Mouse (Mus musculus): Measurements from ENCODE around the gene Paqr4. TPM values are rescaled to one million over a fixed set of nuclear protein-coding genes. Genes with fewer than 3 reads are reported as not detected.
A peak's percentile ranks its signal among the peaks of the same experiment; 100 is the strongest.
"Not testable (repeated sequence)": the region's sequence is repeated elsewhere in the genome, so short reads cannot be mapped to it uniquely, and the experiment has no call there.

The Paqr4 gene
- total RNA-seq (2015; ENCODE audit: low replicate concordance) (1.4 and 10.1 TPM in 2 replicates), total RNA-seq (2017; ENCODE audit: low replicate concordance) (7.5 and 11.2 TPM in 2 replicates)

DNA sequence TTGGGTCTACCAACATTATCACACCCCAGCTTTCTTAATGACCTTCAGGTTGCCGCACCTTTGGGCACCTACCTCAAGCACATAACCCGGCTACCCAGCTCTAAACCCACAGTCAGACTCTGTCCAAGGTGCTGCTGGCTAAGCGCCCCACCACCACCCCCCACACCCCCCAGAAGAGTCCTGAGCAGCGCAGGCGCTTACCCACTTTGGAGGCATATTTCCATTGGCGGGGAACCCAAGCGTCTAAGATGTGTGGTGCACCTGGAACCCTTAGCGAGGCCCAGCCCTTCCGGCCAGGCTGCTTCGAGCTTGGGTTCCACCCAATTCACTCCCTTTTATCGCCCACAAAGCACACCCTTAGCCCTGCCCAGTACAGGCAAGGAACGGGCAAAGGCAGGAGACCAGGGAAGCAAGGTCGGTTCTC, at the start of gene Paqr4:
Gene Paqr4 (minus strand): TSS at position 270 of the 424 bp plus-strand sequence.
- ATAC-seq (replicated peaks; ENCODE audit: low FRiP score, poor library complexity, severe bottlenecking): peak; percentile 73

DNA sequence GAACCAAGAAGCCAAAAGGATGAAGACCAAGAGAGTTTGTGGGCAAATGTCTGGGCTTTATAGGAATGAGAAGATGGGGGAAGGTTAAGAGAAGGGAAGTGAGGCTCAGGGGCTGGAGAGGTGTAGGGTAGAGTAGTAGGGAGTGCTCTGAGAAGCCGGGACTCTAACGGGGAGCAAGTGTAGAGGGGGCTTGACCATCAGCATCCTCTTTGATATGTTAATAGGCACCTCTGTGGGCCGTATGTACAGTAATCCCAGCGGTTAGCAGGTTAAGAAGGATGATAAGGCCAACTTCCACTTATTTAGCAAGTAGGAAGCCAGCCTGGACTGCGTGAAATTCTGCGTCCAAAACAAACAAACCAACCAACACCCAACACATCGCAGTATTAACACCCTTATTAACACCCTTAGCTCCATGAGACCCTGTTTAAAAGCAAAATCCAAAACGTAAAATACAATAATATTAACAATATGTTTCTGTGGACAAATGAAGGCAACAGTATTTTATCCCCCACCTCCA, 49.1 kb upstream of the Paqr4 start:
- peak; percentile 37 for ATAC-seq (replicated peaks; ENCODE audit: low FRiP score, poor library complexity, severe bottlenecking)

DNA sequence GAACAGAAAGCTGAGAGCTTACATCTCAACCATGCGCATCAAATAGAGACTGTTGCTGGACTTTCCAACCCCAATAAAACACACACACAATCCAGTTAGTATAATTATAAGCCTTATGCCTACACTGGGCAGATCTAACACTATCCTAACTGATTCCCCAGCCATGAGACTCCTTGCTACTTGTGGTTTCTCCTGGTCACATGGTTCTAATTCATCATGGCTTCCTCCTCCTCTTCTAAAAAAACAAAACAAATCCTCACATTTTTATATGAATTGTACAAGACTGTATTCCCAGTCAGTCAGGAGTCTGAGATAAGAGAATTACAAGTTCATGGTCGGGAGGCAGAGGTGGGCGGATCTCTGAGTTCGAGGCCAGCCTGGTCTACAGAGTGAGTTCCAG, 48.3 kb upstream of the Paqr4 start:
- ATAC-seq (replicated peaks; ENCODE audit: low FRiP score, poor library complexity, severe bottlenecking): no peak

DNA sequence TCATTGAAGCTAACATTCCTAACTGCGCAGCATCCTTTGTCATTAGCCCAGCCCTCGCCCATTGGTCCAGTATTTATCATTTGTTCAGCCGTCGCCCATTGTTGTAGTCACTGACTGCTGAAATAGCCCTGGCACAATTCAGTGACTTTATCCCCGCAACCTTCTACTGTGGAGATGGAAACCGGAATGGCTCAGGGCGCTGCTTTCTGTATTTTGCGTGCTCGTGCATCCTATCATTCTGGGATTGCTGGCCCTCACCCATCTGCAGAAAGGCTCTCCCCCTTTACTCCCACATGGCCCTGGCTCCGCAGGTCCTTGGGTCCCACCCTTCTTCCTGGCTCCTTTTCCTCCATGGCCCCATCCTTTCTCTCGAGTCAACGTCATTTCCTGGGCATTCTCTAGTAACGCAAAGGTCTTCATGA, 45.9 kb upstream of the Paqr4 start:
- no peak for ATAC-seq (replicated peaks; ENCODE audit: low FRiP score, poor library complexity, severe bottlenecking)

DNA sequence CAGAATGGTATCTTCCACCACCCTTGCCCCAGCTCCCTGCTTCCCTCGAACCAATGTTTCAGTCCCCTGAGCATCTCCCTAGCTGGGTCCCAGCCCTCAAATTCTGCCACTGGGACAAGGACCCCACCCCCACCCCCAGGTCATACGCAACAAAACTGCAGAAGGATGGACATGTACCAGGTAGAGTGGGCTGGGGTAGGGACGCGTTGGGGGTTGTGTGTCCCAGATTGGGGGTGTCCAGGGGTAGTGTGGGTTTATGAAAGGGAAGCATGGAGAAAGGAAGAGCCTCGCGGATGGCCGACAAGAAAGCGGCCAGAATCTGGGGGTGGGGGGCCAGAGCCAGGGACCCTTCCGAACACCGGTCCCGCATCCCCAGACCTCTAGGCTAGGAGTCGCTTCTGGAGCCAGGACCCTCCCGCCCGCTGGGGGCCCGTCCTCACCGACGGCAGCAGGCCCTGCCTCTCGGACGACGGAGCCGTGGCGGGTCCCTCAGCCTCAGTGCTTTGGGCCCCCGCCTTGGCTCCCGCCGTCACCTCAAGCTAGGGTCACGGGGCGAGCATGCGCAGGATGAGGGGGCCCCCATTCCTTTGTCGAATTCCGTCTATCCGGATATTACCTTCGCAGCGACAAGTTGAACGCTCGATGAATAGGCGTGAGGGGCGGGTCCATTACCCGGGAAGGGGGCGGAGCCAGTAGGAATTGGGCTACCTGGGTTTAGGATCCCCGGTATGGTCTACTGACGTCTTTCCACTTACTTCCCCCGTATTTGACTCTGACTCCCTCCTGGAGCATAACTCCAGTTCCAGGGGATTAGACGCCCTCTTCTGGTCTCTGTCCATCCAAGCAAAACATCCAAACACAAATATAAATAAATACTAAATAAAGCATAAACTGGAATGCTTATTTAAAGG, 45.1 kb upstream of the Paqr4 start, which contains the start of gene Flywch2:
Gene Flywch2 (minus strand): TSS at position 521 of the 911 bp plus-strand sequence.
- ATAC-seq (replicated peaks; ENCODE audit: low FRiP score, poor library complexity, severe bottlenecking): peak; percentile 72

DNA sequence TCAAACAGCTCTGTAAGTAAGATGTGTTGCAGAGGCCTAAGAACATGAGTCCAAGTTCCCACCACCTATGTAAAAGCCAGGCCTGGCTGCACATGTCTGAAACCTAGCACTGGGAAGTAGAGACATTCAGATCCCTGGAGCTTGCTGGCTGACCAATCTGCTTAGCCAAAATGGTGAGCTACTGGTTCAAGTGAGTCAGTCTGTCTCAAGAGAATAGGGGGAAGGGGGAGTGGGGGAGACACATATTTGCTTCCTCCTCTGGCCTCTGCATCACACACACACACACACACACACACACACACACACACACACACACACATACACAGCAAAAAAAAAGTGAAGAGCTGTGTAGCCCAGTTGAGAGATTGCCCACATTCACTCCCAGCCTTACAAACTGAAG, 42.7 kb upstream of the Paqr4 start:
- no peak for ATAC-seq (replicated peaks; ENCODE audit: low FRiP score, poor library complexity, severe bottlenecking)

DNA sequence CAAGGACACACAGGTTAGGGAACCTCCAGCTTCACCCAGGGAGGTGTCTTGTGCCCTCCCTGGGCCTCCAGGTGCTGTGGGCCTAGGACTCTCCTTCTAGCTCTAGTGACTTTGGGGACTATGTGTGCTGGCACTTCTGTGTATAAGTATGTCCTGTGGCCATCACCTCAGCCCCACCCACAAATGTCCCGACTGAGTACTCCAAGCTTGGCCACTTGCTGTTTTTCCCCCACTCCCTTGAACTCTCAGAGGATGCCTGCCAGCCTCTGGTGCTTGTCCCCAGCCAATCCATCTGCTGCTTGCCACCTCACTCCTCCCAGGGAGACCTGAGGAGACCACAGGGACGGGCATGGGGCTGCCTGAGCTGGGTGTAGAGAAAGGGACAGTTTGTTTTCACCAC, 37.8 kb upstream of the Paqr4 start:
- no peak for ATAC-seq (replicated peaks; ENCODE audit: low FRiP score, poor library complexity, severe bottlenecking)

DNA sequence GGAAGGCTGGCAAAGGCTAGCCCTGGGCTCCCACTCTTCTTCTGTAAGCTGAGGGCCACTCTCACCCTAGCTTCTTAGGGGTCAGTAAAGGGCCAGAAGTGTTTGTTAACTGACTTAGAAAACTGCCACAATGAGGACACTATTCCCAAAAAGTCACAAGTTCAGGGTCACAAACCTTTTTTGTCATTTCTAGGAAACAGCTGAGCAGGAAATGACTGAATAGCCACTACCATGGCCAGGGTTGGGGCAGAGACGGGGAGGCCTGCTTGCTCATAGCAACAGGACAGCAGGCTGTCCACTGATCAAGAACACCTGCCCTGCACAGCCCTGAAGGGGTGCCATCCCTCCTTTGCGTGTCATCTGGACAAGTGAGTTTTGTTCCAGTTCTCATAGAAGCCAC, 36.5 kb upstream of the Paqr4 start:
- no peak for ATAC-seq (replicated peaks; ENCODE audit: low FRiP score, poor library complexity, severe bottlenecking)

DNA sequence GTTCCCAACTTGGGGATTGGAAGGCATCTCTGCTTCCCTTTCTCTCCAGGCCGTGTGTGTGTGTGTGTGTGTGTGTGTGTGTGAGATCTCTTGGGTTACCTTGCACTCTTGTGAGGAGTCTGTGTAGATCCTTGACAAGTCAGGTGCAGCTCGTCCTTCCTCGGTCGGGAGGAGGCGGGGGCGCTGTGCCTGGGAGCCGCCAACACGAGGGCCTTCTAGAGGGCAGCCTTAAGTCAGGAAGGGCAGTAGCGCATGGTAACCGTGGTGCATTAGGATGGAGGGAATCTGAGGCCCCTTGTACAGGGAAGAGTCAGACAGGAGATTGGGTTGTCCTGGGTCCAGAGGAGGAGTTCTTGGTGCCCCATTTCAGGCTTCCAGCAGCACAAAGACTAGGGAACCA, 35.5 kb upstream of the Paqr4 start:
- no peak for ATAC-seq (replicated peaks; ENCODE audit: low FRiP score, poor library complexity, severe bottlenecking)

DNA sequence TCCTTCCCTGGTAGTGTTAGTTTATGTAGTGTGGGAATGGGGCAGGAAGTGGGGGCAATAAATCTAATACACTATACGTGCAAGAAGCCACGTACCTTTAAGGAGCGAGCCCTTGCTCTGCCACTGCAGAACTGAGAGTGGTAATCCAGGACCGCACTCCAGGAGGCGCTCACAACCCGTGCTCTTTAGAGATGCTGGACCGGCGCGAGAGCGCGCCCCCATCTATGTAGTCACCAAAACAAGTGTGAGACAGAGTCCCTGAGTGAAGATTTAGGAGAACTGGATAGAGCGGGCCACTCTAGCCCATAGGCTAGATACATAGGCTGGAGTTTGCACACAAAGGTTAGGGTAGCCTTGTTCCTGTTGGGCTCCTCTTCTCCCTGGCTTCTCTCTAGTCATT, 33.4 kb upstream of the Paqr4 start:
- ATAC-seq (replicated peaks; ENCODE audit: low FRiP score, poor library complexity, severe bottlenecking): 0 out of 2 replicates have a peak, but pooled peaks have one; percentile 37

DNA sequence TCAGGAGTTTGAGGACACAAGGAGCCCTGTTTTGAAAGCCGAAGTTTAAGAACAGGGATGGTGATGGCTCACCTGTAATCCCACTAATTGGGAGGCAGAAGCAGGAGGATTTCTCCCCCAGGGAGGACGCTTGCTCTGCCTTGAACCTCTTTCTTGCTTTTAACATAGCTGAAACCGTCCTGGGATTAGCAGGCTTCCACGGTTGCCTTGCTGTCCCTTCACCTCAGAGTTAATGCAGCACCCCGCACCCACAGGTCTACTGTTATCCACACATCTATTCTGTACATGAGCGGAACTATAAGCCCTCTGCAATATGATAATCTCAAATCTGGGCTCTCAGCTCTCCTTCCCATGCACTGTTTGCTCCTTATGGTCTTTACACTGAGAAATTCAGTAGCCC, 33.0 kb upstream of the Paqr4 start:
- no peak for ATAC-seq (replicated peaks; ENCODE audit: low FRiP score, poor library complexity, severe bottlenecking)

DNA sequence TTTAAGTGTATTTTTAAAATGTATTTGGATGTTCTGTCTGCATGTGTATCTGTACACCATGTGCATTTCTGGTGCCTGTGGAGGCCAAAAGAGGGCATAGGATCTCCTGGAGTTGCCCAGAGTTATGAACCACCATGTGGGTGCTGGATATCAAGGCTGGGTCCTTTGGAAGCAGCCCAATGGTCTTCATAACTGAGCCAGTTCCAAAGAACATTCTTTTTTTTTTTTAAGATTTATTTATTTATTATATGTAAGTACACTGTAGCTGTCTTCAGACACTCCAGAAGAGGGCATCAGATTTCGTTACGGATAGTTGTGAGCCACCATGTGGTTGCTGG, 31.5 kb upstream of the Paqr4 start:
- ATAC-seq (replicated peaks; ENCODE audit: low FRiP score, poor library complexity, severe bottlenecking): not testable (repeated sequence)

DNA sequence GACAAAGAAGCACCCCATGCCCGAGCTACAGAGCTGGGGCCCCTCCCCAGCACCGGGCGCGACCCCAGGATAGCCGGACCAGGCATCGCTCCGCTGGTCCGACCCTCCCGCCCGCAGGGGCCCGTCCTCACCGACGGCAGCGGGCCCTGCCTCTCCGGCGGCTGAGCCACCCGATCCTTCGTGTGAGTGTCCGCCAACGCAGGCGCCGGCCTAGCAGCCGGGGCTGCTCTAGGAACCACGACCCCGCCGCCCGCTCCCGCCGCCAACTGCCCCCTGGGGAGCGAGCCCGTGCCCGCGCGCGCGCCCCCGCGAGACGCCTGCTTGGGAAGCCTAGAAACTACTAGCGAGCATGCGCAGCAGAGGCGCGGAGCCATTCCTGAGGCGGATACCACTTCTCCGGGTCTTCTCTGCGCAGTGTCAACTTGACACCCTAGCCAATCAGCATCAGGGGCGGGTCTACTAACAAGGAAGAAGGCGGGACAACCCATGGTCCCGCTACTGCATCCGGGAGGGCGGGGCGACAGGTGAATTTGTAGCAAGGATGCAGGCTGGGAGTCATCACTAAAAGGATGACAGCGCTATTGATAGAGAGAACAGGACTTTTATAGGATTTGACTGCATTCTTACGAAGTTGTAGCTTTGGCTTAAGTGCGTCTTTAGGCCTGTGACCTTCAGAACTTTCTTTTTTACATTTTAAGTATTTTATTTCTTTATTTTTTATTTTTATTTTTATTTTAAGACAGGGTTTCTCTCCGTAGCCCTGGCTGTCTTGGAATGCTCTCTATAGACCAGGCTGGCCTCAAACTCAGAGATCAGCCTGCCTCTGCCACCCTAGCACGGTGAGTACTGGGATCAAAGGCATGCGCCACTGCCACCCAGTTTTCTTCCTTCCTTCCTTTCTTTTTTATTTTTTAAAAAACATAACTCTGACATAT, 30.9 kb upstream of the Paqr4 start, which contains the start of gene Flywch1:
Gene Flywch1 (minus strand): TSS at position 319 of the 935 bp plus-strand sequence.
- ATAC-seq (replicated peaks; ENCODE audit: low FRiP score, poor library complexity, severe bottlenecking): peak; percentile 99

DNA sequence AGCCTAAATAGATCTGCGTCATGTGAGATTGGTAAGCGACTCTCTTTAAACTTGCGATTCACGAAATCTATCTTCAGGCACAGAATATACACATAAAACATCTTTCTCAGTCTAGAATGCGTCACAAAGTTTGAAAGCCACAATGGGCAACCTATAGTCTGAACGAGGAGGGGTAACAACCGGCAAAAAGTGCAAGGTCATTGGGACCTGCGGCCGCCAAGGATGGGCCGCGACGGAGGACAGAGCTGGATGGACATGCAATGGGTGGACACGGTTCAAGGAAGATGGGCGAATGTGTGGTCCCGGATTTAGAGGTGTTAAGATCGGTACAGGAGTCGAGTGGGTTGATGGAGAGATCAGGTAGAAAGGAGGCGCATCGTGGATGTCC, 30.2 kb upstream of the Paqr4 start:
- peak; percentile 54 for ATAC-seq (replicated peaks; ENCODE audit: low FRiP score, poor library complexity, severe bottlenecking)

DNA sequence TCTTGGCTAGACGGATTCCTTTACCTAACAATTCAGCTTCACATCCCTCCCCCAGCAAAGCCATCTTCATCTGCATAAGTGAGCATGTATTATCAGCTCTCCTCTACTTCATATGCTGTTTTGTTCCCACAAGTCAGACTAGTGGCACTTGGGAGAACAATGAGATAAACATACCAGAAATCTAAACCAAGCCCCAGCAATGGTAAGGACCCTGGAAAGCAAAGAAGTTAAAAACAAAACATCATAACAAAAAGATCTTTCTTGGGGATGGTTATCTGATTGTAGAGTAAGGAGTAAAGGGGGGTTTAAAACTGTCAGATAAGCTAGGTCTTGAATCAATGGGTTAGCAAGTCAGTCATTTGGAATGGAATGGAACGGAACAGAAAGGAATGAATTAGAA, 29.8 kb upstream of the Paqr4 start:
- no peak for ATAC-seq (replicated peaks; ENCODE audit: low FRiP score, poor library complexity, severe bottlenecking)

DNA sequence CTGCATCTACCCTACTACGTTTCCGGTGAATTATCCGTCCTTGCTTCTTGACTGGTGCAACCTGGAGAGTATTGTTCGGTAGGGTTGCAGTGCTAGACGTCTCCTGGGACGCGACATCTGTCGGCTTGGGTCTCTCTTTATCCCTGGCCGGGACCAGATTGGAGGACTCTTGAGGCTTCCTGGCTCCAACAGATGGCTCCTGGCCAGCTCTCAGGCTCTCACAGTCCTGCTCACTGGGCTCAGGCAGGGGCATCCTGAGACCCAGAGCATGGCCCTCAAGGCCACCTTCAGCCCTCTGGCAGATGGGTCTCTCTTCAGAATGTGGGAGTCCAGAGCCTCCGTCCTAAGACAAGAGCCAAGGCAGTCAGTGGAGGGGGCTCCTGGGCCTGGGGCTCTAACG, 22.3 kb upstream of the Paqr4 start:
- ATAC-seq (replicated peaks; ENCODE audit: low FRiP score, poor library complexity, severe bottlenecking): no peak

DNA sequence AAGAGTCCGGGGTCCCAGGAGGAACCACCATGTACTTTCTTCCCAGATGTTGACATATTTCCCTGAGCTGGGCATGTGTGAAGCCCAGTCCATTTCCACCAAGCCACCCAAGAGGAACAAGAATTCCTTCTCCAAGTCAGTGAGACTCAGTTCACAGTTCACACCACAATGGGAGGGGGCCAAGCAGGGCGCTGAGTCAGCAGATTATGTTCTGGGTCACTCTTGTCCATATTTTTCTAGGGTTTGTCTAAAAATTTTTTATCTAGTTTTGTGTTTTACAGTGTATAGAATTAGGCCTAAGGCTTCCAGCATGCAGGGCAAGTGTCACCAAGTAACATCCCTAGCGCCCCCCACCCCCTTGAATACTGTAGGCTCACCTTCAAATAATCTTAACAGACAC, 20.5 kb upstream of the Paqr4 start:
- ATAC-seq (replicated peaks; ENCODE audit: low FRiP score, poor library complexity, severe bottlenecking): no peak

DNA sequence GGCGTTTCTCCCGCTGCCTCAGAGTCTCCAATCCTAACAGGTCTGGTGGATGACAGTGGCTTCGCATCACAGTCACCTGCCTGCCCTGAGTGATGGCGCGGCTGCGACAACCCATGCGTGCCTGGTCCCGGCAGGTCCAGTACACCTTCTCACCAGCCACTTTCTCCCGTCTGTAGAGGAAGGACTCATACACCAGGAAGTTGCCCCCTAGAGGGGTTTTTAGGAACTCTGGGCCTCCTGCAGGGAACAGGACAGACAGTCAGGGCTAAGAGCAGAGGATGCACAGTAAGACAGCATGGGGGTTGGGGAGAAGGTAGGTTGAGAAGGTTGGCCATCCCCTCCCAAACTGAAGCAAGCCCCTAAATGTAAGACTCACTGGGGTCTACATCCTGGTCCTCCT, 19.6 kb upstream of the Paqr4 start:
- ATAC-seq (replicated peaks; ENCODE audit: low FRiP score, poor library complexity, severe bottlenecking): no peak

DNA sequence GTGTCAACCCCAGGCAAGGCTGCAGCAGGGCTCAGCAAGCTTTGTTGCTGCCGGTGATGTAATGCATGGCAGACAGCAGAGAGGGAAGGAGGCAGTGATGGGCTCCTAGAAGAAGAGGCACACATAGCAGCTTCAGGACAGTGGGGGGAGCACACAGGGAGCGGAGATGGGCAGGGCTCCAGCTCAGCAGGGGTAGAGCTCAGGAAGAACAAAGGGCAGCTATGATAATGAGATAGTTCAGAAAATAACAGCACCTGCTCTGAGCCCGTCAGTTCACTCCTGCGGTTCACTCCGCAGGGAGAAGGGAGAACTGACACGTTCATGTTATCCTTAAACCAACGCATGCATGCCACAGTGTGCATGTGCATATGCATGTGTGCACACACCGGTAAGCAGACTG, 18.1 kb upstream of the Paqr4 start:
- no peak for ATAC-seq (replicated peaks; ENCODE audit: low FRiP score, poor library complexity, severe bottlenecking)

DNA sequence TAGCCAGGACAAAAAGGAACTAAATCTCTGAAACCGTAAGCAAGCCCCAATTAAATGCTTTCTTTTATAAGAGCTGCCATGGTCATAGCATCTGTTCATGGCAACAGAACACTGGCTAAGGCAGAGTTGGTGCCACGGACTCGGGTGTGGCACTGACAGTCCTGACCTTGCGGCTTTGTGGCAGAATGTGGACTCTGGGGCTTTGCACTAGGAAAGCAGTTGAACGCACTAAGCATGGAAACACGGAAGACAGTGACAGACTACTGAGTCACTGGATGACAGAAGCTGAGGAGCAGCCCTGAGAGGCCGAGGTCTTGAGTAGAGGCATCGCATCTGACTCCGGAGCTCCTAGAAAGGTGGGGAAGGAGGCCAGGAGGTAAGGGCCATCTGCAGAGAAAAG, 16.9 kb upstream of the Paqr4 start:
- no peak for ATAC-seq (replicated peaks; ENCODE audit: low FRiP score, poor library complexity, severe bottlenecking)

All from erythroid progenitor cell, adult 5-6 weeks (primary cell).